Mouse (Mus musculus) kidney, adult 2 months (tissue): ENCODE data around the gene Golt1a. TPM values are rescaled to one million over a fixed set of nuclear protein-coding genes. Genes with fewer than 3 reads are reported as not detected.

Experiments
- DNase-seq: peaks from one replicate; pipeline ENCODE4 v3.0.0; 2021
- H3K27ac ChIP-seq: fragments of 200-500 bp; 2 replicates; pipeline ENCODE4 v1.5.1; 2012; ENCODE audit warnings: low read depth, low read length, control low read depth, inconsistent platforms; ENCODE audit not compliant: insufficient read depth
- H3K27me3 ChIP-seq: fragments of 200-500 bp; replicated peaks from 2 replicates; pipeline ENCODE4 v1.6.1; 2012; ENCODE audit warnings: mild to moderate bottlenecking, moderate library complexity, low read length, inconsistent platforms; ENCODE audit not compliant: control insufficient read depth, insufficient read depth
- H3K36me3 ChIP-seq: fragments of 200-500 bp; 2 replicates; pipeline ENCODE4 v1.6.1; 2012; ENCODE audit warnings: mild to moderate bottlenecking, moderate library complexity, low read length, inconsistent platforms; ENCODE audit not compliant: control insufficient read depth, insufficient read depth
- H3K4me1 ChIP-seq: fragments of 200-500 bp; 2 replicates; pipeline ENCODE4 v1.6.1; 2011; ENCODE audit warnings: low read length; ENCODE audit not compliant: control insufficient read depth, insufficient read depth
- H3K4me3 ChIP-seq: fragments of 200-500 bp; 2 replicates; pipeline ENCODE4 v1.5.1; 2011; ENCODE audit warnings: mild to moderate bottlenecking, low read depth, low read length, control low read depth; ENCODE audit not compliant: insufficient read depth
- CTCF ChIP-seq: fragments of 200-500 bp; conservative IDR thresholded peaks from 2 replicates; pipeline ENCODE4 v1.5.1; 2011; ENCODE audit warnings: low read depth, mild to moderate bottlenecking, control low read depth, low read length, moderate library complexity, mixed read lengths; ENCODE audit not compliant: insufficient read depth, insufficient read length
- POLR2A ChIP-seq: fragments of 200-500 bp; IDR thresholded peaks from one replicate; pipeline ENCODE4 v1.6.1; 2011; ENCODE audit warnings: low read depth, low read length, control low read depth
- WGBS: fragments of 180-500 bp; shearing (Covaris S2); methylation state at CpG from one replicate; pipeline ENCODE4 v1.1.7; 2018; 5-methylcytosine and 5-hydroxymethylcytosine counted together
- polyA plus RNA-seq: library from polyadenylated mRNA; depleted of rRNA; stranded (reverse); fragments of >200 nt; gene quantifications from 2 replicates; pipeline ENCODE4 v1.2.3, GENCODE M21; 2012; rRNA removed

Gene Golt1a
- polyA plus RNA-seq, 1 experiment: 18.1 TPM

GRCm38 (mm10) chr1:133364890-133365289 is 55.3 kb downstream of the Golt1a start:
- no peak for DNase-seq
- H3K4me3 ChIP-seq: no peak overlapping the region

DNA sequence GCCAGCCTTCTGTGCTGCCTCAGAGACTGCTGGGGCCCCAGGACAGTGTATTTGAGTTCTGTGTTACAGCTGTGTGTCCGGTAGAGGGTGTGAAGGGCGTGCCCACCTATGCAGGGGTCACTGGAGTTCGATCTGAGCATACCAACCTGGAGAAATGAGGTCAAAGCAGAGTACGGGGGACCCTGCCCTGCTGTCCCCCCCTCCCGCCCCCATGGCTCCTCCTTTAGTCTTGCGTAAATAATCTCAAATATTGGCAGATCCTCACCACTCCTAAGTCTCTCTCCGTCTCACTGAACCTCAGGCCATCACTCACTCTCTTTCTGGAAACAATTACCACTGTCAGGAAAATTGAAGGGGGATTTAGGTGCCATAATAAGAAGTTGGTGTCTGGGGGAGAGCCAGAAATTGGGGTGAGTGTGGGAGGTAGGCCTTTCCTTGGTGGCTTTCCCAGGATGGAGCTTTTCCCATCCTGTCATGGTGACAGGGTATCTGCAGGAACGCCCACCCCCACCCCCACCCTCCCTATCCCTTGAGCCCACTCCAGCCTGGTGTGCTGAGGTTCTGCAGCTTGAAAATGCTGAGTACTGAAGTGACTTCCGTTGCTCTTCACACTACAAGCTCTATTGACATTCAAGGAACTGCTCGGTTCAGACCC is 57.5 kb downstream of the Golt1a start:
- H3K27me3 ChIP-seq: no peaks in the 10 kb centered on the region
- H3K27ac ChIP-seq: no peak overlapping the region
- TF ChIP-seq CTCF (no peak; the same call in 1 of the 2 replicates), POLR2A (no peak)
- H3K4me3 ChIP-seq: no peak overlapping the region
- no peak for DNase-seq
- H3K4me1 ChIP-seq: 0 out of 2 replicates have a peak, but pooled peaks cover 2% of the 10 kb centered on the region
- 72% methylated on average over 10 of the region's 10 CpGs for WGBS
- no peaks in the 10 kb centered on the region for H3K36me3 ChIP-seq

More at GRCm38 (mm10) chr1:133364890-133365289, 55.3 kb downstream of the Golt1a start:
- Histone ChIP-seq H3K36me3 (no peaks in the 10 kb centered on the region), H3K4me1 (0 out of 2 replicates have a peak, but pooled peaks cover 2% of the 10 kb centered on the region), H3K27ac (no peak overlapping the region), H3K27me3 (no peaks in the 10 kb centered on the region)
- TF ChIP-seq POLR2A (no peak), CTCF (no peak)
- 80% methylated on average over 2 of the region's 2 CpGs for WGBS

DNA sequence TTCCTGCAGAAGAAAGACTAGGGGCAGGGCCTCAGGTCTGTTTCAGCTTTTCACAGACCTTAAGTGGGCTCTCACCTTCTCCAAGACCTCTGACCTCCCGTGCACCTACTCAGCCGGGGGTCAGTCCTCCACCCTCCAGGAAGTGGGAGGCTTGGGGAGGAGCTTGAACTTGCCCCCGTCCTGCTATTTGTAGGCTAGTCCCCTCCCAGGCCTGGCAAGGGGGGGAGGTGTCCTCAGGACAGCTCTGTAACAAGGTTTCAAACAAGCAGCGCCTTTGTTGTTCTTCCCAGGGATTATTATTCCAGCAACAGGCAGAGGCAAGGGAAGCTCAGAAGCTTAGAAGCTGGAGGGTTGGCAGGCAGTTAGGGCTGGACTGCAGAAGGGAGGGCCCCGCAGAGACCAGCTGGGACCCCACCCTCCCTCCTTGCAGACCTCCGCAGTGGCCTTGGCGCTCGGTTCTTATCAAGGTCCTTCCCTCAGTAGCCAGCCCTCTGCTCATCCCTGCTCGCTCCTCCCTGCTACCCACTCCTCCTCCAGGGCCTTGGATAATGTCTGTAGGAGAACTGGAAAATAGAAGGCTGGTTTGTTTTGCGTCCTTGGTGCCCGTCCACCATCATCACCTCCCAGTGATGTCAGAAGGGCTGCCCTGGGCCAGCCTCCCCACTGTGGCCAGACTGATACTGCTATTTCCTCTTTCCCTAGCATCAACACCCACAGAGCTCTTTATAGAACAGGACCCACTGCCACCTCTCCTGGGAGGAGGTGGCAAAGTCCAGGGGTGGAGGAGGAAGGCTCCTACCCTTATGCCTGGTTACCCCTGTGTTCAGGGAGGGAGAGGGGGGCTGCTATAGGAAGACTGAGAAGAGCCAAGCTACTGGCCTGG is 58.2 kb downstream of the Golt1a start:
- no peak for TF ChIP-seq POLR2A
- no peak for TF ChIP-seq CTCF
- Histone ChIP-seq H3K4me3 (no peak overlapping the region), H3K4me1 (0 out of 2 replicates have a peak, but pooled peaks cover 2% of the 10 kb centered on the region), H3K36me3 (no peaks in the 10 kb centered on the region), H3K27me3 (no peaks in the 10 kb centered on the region), H3K27ac (no peak overlapping the region)
- DNase-seq: no peak
- 53% methylated on average over 11 of the region's 11 CpGs for WGBS

GRCm38 (mm10) chr1:133368644-133369043 is 59.0 kb downstream of the Golt1a start:
- Histone ChIP-seq H3K4me3 (no peak overlapping the region), H3K27ac (no peak overlapping the region), H3K27me3 (no peaks in the 10 kb centered on the region), H3K36me3 (no peaks in the 10 kb centered on the region), H3K4me1 (no peaks in the 10 kb centered on the region)
- WGBS: 82% methylated on average over 10 of the region's 10 CpGs
- TF ChIP-seq CTCF (no peak), POLR2A (no peak)
- no peak for DNase-seq

DNA sequence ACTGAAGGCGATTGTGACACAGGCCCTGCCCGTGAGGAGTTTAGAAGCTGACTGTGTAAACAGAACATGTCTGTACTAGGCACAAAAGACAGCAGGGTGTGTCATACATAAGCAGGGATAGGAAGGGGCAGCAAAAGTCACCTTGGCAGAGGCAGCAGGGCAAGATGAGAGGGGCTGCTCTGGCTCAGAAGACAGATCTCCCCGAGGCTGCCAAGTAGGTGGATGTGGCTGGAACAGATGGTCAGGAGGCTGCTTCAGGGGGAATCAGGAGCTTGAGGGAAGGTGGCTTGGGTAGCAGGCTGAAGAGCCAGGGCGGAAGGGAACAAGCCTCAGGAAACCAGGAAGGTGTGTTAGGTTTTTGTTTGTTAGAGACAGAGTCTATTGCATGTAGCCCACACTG is 60.8 kb downstream of the Golt1a start:
- no peak overlapping the region for H3K27ac ChIP-seq
- no peaks in the 10 kb centered on the region for H3K27me3 ChIP-seq
- H3K36me3 ChIP-seq: no peaks in the 10 kb centered on the region
- no peak overlapping the region for H3K4me3 ChIP-seq
- DNase-seq: no peak
- peaks cover 2% of the 10 kb centered on the region; the same call in 1 of the 2 replicates for H3K4me1 ChIP-seq
- no peak for TF ChIP-seq CTCF
- no peak for TF ChIP-seq POLR2A
- 81% methylated on average over 4 of the region's 4 CpGs for WGBS

DNA sequence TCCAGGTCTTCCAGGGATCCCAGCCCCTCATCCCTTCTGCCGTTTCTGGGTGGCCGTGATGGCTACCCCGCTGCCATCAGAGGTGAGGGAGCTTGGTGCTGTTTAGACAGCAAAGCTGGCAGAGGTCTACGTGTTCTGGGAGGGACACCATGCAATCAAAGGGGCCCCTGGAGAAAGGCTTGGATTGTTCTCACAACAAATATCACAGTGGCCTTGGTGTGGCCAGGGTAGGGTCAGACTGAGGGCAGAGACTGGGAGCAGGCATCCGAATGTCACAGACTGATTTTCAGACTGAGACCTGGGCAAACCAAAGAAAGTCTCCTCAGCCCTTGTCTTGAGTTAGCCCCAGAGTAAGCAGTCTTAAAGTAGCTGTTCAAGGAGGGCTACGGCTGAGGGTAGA is 61.8 kb downstream of the Golt1a start:
- no peaks in the 10 kb centered on the region for H3K27me3 ChIP-seq
- H3K27ac ChIP-seq: no peak overlapping the region
- TF ChIP-seq POLR2A (no peak), CTCF (no peak)
- H3K4me1 ChIP-seq: peaks cover 10% of the 10 kb centered on the region; the same call in 1 of the 2 replicates
- H3K4me3 ChIP-seq: no peak overlapping the region
- H3K36me3 ChIP-seq: no peaks in the 10 kb centered on the region
- no peak for DNase-seq
- 87% methylated on average over 6 of the region's 6 CpGs for WGBS

DNA sequence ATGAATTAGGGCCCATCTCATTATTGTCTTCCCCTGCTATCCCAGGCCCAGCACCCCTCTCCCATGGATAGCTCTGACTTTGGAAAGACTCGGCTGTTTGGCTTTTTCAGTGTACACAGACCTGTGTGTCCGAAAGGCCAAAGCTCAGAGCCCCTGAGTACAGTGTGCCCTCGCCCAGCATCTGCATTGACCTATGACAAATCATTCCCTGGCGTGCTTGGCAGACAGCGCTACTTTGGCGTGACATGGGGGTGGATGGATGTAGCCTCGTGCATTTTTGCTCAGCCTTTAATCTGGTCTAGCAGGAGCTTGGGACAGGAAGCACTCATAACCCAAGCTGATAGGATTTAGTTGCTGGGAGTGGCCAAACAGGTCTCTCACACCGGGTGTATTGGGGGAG is 62.5 kb downstream of the Golt1a start:
- H3K4me1 ChIP-seq: peaks cover 15% of the 10 kb centered on the region; the same call in 1 of the 2 replicates
- H3K36me3 ChIP-seq: no peaks in the 10 kb centered on the region
- peak; percentile 49 for DNase-seq
- no peak for TF ChIP-seq POLR2A
- no peak for TF ChIP-seq CTCF
- no peaks in the 10 kb centered on the region for H3K27me3 ChIP-seq
- WGBS: 58% methylated on average over 8 of the region's 8 CpGs
- H3K27ac ChIP-seq: no peak overlapping the region
- H3K4me3 ChIP-seq: no peak overlapping the region

Other genes with a start within 250 kb of the Golt1a start
- 22.2 and 23.9 TPM in 2 replicates for gene Ppp1r15b, start 178.7 kb upstream of the Golt1a start, polyA plus RNA-seq
- 91.4 and 98.1 TPM in 2 replicates for gene Plekha6, start 145.6 kb upstream of the Golt1a start, polyA plus RNA-seq
- not detected in 2 replicates for gene Kiss1, start 12.1 kb downstream of the Golt1a start, polyA plus RNA-seq
- 187 and 262 TPM in 2 replicates for gene Ren1, start 40.7 kb downstream of the Golt1a start, polyA plus RNA-seq
- 5.4 and 5.6 TPM in 2 replicates for gene Etnk2, start 53.8 kb downstream of the Golt1a start, polyA plus RNA-seq
- 46.7 and 51.2 TPM in 2 replicates for gene Sox13, start 114.6 kb downstream of the Golt1a start, polyA plus RNA-seq